Mouse (Mus musculus) megakaryocyte-erythroid progenitor cell, adult 5-6 weeks (primary cell): ENCODE data around the gene Uba7. TPM values are rescaled to one million over a fixed set of nuclear protein-coding genes. Genes with fewer than 3 reads are reported as not detected.

Source experiments
- ATAC-seq: replicated peaks from 2 replicates; pipeline ENCODE4 v1.8.0; 2016; ENCODE audit warnings: mild to moderate bottlenecking, inconsistent platforms; ENCODE audit not compliant: severe bottlenecking, poor library complexity, low FRiP score, low TSS enrichment
- total RNA-seq, 2 experiments: library from RNA; stranded (forward) in 1 of 2; stranded (reverse) in 1 of 2; fragments of 200-1000, 215-1000 nt in 1 of 2; fragments of >200 nt in 1 of 2; fragmentation: Nextera tagmentation in 1 of 2; gene quantifications; 2 replicates each; pipeline ENCODE4 v1.2.3; 2014 to 2017

Uba7 gene
- total RNA-seq, 2 experiments from 2014 or later: 17.7 to 111 TPM

- no peak for ATAC-seq
Observed at GRCm38 (mm10) chr9:108032126-108032525, 56.8 kb downstream of the Uba7 start.

Other genes starting within 250 kb of the Uba7 start
- 172 and 186 TPM in 2 replicates for gene Rbm5, start 204.5 kb upstream of the Uba7 start, total RNA-seq (2014; fragmentation: Nextera tagmentation)
- gene Rbm5, start 204.5 kb upstream of the Uba7 start, total RNA-seq (2017): 236 and 244 TPM in 2 replicates
- 123 and 150 TPM in 2 replicates for gene Rbm6, start 102.3 kb upstream of the Uba7 start, total RNA-seq (2014; fragmentation: Nextera tagmentation)
- gene Rbm6, start 102.3 kb upstream of the Uba7 start, total RNA-seq (2017): 164 and 174 TPM in 2 replicates
- gene Mon1a, start 87.4 kb upstream of the Uba7 start, total RNA-seq (2014; fragmentation: Nextera tagmentation): 3.7 and 7.2 TPM in 2 replicates
- 6.1 and 12.6 TPM in 2 replicates for gene Mon1a, start 87.4 kb upstream of the Uba7 start, total RNA-seq (2017)
- not detected in 2 replicates for gene Mst1r, start 68.6 kb upstream of the Uba7 start, total RNA-seq (2014; fragmentation: Nextera tagmentation)
- gene Mst1r, start 68.6 kb upstream of the Uba7 start, total RNA-seq (2017): not detected in 2 replicates
- not detected in 2 replicates for gene Actl11, start 47.0 kb upstream of the Uba7 start, total RNA-seq (2014; fragmentation: Nextera tagmentation)
- not detected in 2 replicates for gene Actl11, start 47.0 kb upstream of the Uba7 start, total RNA-seq (2017)
- 0.22 TPM in 1 of 2 replicates, not detected in the other for gene Camkv, start 39.8 kb upstream of the Uba7 start, total RNA-seq (2014; fragmentation: Nextera tagmentation)
- not detected in 2 replicates for gene Camkv, start 39.8 kb upstream of the Uba7 start, total RNA-seq (2017)
- 22.4 and 31.0 TPM in 2 replicates for gene Traip, start 25.4 kb upstream of the Uba7 start, total RNA-seq (2014; fragmentation: Nextera tagmentation)
- 17.2 and 18.4 TPM in 2 replicates for gene Traip, start 25.4 kb upstream of the Uba7 start, total RNA-seq (2017)
- not detected in 2 replicates for gene Gm20661, start 7.6 kb downstream of the Uba7 start, total RNA-seq (2014; fragmentation: Nextera tagmentation)
- 0.42 TPM in 1 of 2 replicates, not detected in the other for gene Gm20661, start 7.6 kb downstream of the Uba7 start, total RNA-seq (2017)
- 23.1 and 29.7 TPM in 2 replicates for gene Inka1, start 10.4 kb downstream of the Uba7 start, total RNA-seq (2014; fragmentation: Nextera tagmentation)
- 28.6 and 47.3 TPM in 2 replicates for gene Inka1, start 10.4 kb downstream of the Uba7 start, total RNA-seq (2017)
- gene Cdhr4, start 17.0 kb downstream of the Uba7 start, total RNA-seq (2014; fragmentation: Nextera tagmentation): 0.37 TPM in 1 of 2 replicates, not detected in the other
- 0.88 TPM in 1 of 2 replicates, not detected in the other for gene Cdhr4, start 17.0 kb downstream of the Uba7 start, total RNA-seq (2017)
- not detected in 2 replicates for gene Gm20662, start 20.8 kb downstream of the Uba7 start, total RNA-seq (2014; fragmentation: Nextera tagmentation)
- gene Gm20662, start 20.8 kb downstream of the Uba7 start, total RNA-seq (2017): not detected in 2 replicates
- 30.6 and 36.6 TPM in 2 replicates for gene Ip6k1, start 27.0 kb downstream of the Uba7 start, total RNA-seq (2014; fragmentation: Nextera tagmentation)
- gene Ip6k1, start 27.0 kb downstream of the Uba7 start, total RNA-seq (2017): 31.9 and 36.9 TPM in 2 replicates
- 7.8 and 15.0 TPM in 2 replicates for gene Gmppb, start 73.7 kb downstream of the Uba7 start, total RNA-seq (2014; fragmentation: Nextera tagmentation)
- gene Gmppb, start 73.7 kb downstream of the Uba7 start, total RNA-seq (2017): 10.7 and 19.2 TPM in 2 replicates
- 0.92 TPM in 1 of 2 replicates, not detected in the other for gene Amigo3, start 77.7 kb downstream of the Uba7 start, total RNA-seq (2014; fragmentation: Nextera tagmentation)
- 1.1 and 3.1 TPM in 2 replicates for gene Amigo3, start 77.7 kb downstream of the Uba7 start, total RNA-seq (2017)
- not detected in 2 replicates for gene Mst1, start 104.9 kb downstream of the Uba7 start, total RNA-seq (2014; fragmentation: Nextera tagmentation)
- 0.30 TPM in 1 of 2 replicates, not detected in the other for gene Mst1, start 104.9 kb downstream of the Uba7 start, total RNA-seq (2017)
- gene Rnf123, start 107.8 kb downstream of the Uba7 start, total RNA-seq (2014; fragmentation: Nextera tagmentation): 140 and 141 TPM in 2 replicates
- 41.2 and 65.5 TPM in 2 replicates for gene Rnf123, start 107.8 kb downstream of the Uba7 start, total RNA-seq (2017)
- 162 and 202 TPM in 2 replicates for gene Apeh, start 119.1 kb downstream of the Uba7 start, total RNA-seq (2014; fragmentation: Nextera tagmentation)
- gene Apeh, start 119.1 kb downstream of the Uba7 start, total RNA-seq (2017): 119 and 214 TPM in 2 replicates
- 5.5 and 7.4 TPM in 2 replicates for gene Bsn, start 214.9 kb downstream of the Uba7 start, total RNA-seq (2014; fragmentation: Nextera tagmentation)
- 2.3 and 2.9 TPM in 2 replicates for gene Bsn, start 214.9 kb downstream of the Uba7 start, total RNA-seq (2017)